20 mouse cellular contexts compared by ENCODE assay signal in genomic region chr6:124433688-124434324, GRCm38 (mm10).
"Had no signal": no experiment of that assay in that cellular context is flagged by ENCODE, and none has a peak within 500 bp of the region (broad histone marks: within the 10 kb centered on the region; RNA-seq: fewer than 3 reads in every experiment).

No protein-coding gene starts in this region.

- H3K4me1 ChIP-seq: liver, embryonic 13.5 days had no signal

- H3K9ac ChIP-seq: kidney, embryonic 15.5 days; liver, embryonic 13.5 days; lung, embryonic 14.5 days; midbrain, embryonic 12.5 days; midbrain, embryonic 15.5 days; neural tube, embryonic 12.5 days; neural tube, embryonic 15.5 days had no signal

- H3K27me3 ChIP-seq: kidney, embryonic 15.5 days; liver, embryonic 13.5 days; midbrain, embryonic 12.5 days; midbrain, embryonic 15.5 days; neural tube, embryonic 12.5 days; neural tube, embryonic 15.5 days had no signal

- H3K4me2 ChIP-seq: kidney, embryonic 15.5 days; liver, embryonic 13.5 days; lung, embryonic 14.5 days; midbrain, embryonic 12.5 days; midbrain, embryonic 15.5 days; neural tube, embryonic 12.5 days; neural tube, embryonic 15.5 days had no signal

- DNase-seq: kidney, adult 8-10 months; kidney, postnatal 10 days; kidney, postnatal 36 days; layer of hippocampus, postnatal 36 days; liver, embryonic 13.5 days; lung, embryonic 14.5 days; right cerebral cortex, adult 18-20 months; right cerebral cortex, postnatal 14 days; right cerebral cortex, postnatal 4 days; thymus, adult 2 months; thymus, postnatal 14 days; thymus, postnatal 4 days had no signal

- H3K27ac ChIP-seq: kidney, embryonic 15.5 days; liver, embryonic 13.5 days; macrophage; midbrain, embryonic 12.5 days; midbrain, embryonic 15.5 days; neural tube, embryonic 12.5 days; neural tube, embryonic 15.5 days; stomach, postnatal 0 days had no signal

- ATAC-seq: lung, postnatal 0 days; midbrain, embryonic 15.5 days had no signal

- H3K36me3 ChIP-seq: kidney, embryonic 15.5 days; liver, embryonic 13.5 days had no signal

- H3K4me3 ChIP-seq: kidney, embryonic 15.5 days; liver, embryonic 13.5 days; midbrain, embryonic 12.5 days; midbrain, embryonic 15.5 days; neural tube, embryonic 12.5 days; neural tube, embryonic 15.5 days had no signal

- H3K9me3 ChIP-seq: kidney, embryonic 15.5 days; liver, embryonic 13.5 days; midbrain, embryonic 12.5 days; midbrain, embryonic 15.5 days; neural tube, embryonic 12.5 days; neural tube, embryonic 15.5 days had no signal
